Mouse (Mus musculus): ENCODE measurements around the gene Slc20a1. TPM values are rescaled to one million over a fixed set of nuclear protein-coding genes. Genes with fewer than 3 reads are reported as not detected.

The Slc20a1 gene
- total RNA-seq, 4 experiments from 2014 or later, result 7.5 to 11.3 (median 8.6) TPM

GRCm38 (mm10) chr2:129186291-129186919 lies 12.2 kb upstream of the Slc20a1 start:
- no peak for DNase-seq (ENCODE audit: low spot score in 2 of 2)

GRCm38 (mm10) chr2:129192392-129193150 lies 6.0 kb upstream of the Slc20a1 start:
- no peak for DNase-seq (ENCODE audit: low spot score in 2 of 2)

DNA sequence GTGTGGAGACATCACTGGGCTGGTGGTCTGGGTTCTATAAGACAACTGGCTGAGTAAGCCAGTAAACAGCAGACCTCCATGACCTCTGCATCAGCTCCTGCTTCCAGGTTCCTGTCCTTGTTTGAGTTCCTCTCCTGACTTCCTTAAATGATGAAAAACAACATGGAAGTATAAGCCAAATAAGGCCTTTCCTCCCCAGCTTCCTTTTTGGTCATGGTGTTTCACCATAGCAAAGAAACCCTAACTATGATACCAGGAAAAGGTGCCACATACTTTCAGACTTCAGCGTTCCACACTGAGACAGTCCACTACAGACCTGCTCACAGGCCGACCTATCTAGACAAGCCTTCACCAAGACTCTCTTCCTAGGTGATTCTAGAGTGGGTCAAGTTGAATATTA lies 2.2 kb upstream of the Slc20a1 start:
- DNase-seq (ENCODE audit: low spot score in 2 of 2), result no peak

DNA sequence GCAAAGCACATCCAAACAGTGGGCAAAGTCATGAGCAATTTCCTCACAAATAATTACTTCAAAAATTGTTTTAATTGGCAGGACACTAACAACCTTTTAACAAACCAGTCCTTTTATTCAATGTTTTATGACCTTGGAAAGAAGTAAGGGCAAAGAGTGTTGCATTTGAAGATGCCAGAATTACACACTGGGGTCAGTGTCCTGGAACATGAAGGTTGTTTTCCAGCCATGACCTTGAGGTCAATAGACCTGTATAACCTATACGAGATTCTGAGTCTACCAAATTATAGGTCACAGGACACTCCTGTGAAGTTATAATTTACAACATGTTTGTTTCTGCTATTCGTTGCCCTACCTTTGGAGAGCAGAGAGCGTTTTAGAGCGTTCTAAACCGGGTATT lies 1.4 kb upstream of the Slc20a1 start:
- DNase-seq (ENCODE audit: low spot score in 2 of 2), result no peak

DNA sequence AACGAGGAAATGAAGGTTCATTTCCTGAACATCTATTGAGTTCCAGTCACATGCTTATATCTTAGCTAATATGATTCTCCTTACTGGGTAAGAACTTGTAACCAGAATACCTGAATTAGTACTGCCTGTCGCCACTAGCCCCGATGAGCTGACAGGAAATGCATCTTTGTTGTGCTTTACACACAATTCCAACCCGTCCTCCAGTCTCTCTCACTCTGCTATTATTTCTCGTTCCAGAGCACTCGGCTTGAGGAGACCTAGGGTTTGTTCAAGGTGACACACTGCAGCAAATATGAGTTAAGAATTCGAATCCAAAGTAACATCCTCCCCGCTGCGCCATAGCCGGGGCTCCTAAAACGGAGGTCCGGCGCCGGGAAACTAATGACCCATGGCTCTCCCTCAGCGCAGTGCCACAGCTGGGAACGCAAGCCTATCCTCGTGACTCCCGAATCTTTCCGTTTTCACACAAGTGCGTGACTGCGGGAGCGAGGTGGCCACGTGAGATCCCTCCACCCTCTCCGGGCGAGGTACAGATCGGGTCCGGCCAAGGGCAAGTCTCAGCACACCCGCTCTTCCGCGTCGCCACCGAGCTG lies 625 bp upstream of the Slc20a1 start:
- DNase-seq (ENCODE audit: low spot score in 2 of 2), result no peak

GRCm38 (mm10) chr2:129199328-129200085 lies 943 bp downstream of the Slc20a1 start:
- DNase-seq (ENCODE audit: low spot score in 2 of 2), result no peak

DNA sequence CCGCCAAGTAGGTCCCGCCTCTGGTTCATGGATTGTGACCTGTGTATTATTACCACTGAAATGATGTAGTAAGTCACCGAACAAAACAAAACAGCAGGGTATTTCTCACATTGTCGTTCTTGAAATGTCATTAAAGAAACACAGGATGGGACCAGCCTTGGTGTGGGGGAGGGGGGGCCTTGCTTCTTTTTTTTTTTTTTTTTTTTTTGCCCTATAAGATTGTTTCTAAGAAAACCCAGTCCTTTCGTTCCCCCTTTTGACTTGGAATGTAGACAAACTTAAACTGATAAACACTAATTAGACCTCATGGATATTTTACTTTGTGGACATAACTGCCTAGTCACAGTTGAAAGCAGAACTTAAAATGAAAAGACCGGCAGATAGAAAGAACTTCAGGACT lies 6.4 kb downstream of the Slc20a1 start:
- DNase-seq (ENCODE audit: low spot score in 2 of 2), result no peak

- peak in 1 of 2 experiments; percentile 10 for DNase-seq (ENCODE audit: low spot score in 2 of 2)
These were observed 8.3 kb downstream of the Slc20a1 start for GRCm38 (mm10) chr2:129206824-129207223.

GRCm38 (mm10) chr2:129208181-129208746 lies 9.7 kb downstream of the Slc20a1 start:
- no peak for DNase-seq (ENCODE audit: low spot score in 2 of 2)

DNA sequence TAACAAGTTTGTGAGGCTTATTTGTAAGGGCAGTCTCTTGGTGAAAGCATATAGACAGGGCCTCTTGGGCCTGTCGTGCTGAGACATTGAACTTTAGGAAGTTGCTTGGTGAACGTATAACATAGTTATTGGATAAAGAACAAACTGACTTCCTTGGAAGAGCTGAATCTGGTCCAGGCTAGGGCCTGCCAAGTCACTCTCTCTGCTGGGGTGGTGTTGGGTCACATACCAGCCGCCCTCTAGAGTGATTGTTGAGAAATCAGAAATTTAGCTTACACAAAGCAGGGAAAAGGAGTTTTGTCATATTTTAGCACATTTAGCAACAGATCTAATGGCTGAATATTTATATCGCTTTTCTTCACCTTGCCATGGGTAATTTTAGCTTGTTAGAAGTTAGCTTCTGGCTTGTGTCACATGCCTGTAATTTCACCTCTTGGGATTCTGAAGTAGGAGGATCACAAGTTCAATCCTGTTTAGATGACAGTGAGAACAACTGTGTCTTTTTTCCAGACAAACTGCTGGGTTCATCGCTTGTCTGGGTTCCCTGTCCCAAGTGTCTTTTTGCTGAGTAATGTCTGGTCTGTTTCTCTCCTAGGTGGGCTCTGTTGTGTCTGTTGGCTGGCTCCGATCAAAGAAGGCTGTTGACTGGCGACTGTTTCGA lies 11.7 kb downstream of the Slc20a1 start:
- DNase-seq (ENCODE audit: low spot score in 2 of 2), result no peak

GRCm38 (mm10) chr2:129211255-129211654 lies 12.7 kb downstream of the Slc20a1 start:
- no peak for DNase-seq (ENCODE audit: low spot score in 2 of 2)

- DNase-seq (ENCODE audit: low spot score in 2 of 2), result no peak
These were observed 13.4 kb downstream of the Slc20a1 start for GRCm38 (mm10) chr2:129211957-129212356.

DNA sequence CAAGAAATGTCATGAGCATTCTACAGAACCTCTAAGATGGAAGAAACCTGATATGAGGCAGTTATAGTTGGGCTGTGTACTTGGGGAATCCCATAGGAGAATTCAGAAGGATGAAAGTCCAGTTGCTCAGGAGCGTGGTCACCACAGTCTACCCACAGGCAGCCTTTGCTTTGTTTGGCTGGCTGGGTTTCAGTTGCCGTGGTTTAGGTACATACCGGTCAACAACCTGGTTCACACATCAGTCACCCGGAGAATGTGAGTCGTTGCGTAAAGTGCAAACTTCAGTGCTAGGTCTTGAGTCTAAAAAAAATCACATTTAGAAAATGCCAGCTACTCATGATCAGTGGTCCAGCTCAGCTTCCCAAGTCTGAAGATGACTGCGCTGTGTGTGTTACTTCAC lies 14.0 kb downstream of the Slc20a1 start:
- DNase-seq (ENCODE audit: low spot score in 2 of 2), result no peak

DNA sequence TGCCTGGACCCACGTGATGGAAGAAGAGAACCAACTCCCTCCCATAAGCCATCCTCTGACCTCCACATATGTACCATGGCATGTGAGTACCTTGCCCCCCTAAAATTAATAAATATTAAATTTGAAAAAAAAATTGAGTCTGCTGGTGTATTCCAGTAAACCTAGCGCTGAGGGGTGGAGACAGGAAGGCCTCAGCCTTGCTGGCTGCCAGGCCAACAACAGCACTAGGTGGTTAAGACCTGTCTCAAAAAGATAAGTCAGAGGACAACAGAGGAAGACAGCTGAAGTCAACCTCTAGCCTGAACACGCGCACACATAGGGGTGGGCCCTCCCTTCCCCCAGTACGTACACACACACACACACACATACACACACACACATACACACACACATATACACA lies 16.2 kb downstream of the Slc20a1 start:
- no peak for DNase-seq (ENCODE audit: low spot score in 2 of 2)

- no peak for DNase-seq (ENCODE audit: low spot score in 2 of 2)
These were observed 19.1 kb downstream of the Slc20a1 start for GRCm38 (mm10) chr2:129217612-129218185.

DNA sequence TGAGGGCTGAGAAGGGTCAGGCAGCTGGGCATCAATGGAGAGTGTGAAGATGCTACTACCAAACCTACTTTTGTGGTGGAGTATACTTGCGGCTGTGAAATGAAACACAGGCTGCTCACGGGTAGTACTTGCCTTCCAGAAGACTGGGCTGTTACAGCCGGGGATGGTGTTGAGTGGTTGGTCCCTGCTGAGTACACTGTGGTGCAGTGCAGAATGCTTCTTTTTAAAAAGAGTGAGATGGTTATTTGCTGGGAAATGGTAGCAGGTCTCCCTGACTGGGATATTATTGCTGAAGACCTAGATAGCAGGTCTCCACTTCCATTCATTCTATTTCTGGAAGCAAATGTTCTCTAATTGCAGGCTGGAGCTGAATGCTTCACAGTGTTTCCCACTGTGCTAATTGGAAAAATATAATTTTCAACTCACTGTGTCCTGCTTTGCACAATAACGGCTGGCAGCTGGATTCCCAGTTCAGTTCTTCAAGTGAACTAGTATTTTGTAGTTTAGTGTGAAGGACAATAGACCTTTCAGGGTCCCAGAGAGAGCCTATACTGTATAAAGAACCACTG lies 20.1 kb downstream of the Slc20a1 start:
- DNase-seq (ENCODE audit: low spot score in 2 of 2), result no peak

DNA sequence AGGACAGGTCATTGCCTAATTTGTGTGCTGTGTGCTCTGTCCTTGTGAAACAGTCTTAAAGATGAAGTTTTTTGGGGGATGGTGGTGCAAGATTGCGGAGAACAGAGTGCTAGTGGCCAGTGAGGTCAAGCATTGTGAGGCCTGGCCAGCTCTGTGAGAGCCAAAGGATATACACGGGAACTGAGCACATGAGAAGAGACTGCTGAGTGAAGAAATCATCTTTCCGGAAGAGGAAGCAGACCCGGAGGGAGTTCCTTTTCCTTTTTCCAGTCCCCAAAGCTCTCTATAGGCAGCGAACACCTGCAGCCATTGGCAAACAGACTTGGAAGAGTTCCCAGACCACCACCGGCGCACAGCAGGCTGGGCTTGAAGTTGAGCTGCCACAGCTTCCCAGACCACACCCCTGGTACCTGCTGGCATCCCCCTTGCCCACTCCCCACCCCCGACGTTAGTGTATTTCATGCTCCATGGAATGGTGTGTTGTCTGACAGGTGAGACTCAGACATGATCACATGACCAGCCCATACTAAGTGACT lies 22.6 kb downstream of the Slc20a1 start:
- no peak for DNase-seq (ENCODE audit: low spot score in 2 of 2)

DNA sequence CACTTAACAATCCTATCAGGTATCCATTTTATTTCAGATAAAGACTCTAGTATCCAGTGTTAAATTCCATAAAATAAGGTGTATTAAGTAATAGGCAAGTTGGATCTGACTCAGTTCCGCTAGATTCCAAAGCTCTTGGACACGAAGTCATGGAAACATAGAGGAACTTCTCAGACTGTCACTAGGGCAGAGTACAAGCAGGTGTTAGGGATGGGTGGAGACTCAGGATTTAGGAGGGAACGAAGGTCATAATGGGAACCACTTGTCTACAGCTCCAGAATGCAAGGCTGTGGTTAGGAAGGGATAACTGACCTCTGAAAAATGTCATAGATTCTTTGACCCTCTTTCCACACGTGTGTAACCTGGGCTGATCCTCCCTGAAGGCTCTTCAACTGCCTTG lies 25.6 kb downstream of the Slc20a1 start:
- DNase-seq (ENCODE audit: low spot score in 2 of 2), result no peak

DNA sequence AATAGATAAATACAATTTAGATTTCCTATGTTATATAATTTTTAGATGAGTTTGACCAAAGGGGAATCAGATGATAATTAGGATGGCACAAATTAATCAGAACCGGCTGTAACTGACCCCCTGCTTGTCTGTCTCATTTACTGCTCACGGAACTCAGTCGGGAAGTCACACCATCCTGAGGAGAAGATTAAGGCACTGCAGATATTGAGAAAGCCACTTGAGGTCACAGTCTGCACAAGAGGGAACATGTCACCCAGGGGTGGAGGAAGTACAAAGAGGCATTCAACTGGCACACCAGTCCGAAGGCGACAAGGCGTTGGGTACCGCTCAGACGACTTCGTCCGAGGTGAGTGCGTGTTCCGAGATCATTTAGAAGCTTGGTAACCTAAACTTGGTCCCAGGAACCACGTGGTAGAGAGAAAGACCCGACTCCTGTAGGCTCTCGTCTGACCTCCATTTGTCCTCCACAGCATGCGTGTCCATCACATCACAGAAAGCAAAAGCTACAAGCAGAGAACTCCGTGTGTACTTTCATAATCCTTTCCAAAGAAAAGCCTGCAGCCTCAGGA lies 26.8 kb downstream of the Slc20a1 start:
- DNase-seq (ENCODE audit: low spot score in 2 of 2), result no peak

All from gastrocnemius, adult 8-10 months (tissue).